Mouse (Mus musculus) brain, adult 10 weeks (tissue): ENCODE measurements around the gene Slc8b1. TPM values are rescaled to one million over a fixed set of nuclear protein-coding genes. Genes with fewer than 3 reads are reported as not detected.

Source experiments
- polyA plus RNA-seq: library from polyadenylated mRNA; stranded (reverse); fragments of 350-450 nt; fragmentation: Illumina TruSeq; extraction: RNeasy Lipid Tissue Mini Kit (QIAGEN cat#74804); gene quantifications from one replicate; pipeline ENCODE4 v1.2.3, GENCODE M21; 2015; ENCODE audit warnings: low read depth, low replicate concordance

Gene Slc8b1
- 4.3 TPM for polyA plus RNA-seq

GRCm38 (mm10) chr5:120510982-120511642 is at the start of gene Slc8b1:
Gene Slc8b1, plus strand, starts transcription at chr5:120511168.

GRCm38 (mm10) chr5:120472770-120473169 is 38.2 kb upstream of the Slc8b1 start, which contains the start of gene Sdsl:
Gene Sdsl, minus strand, starts transcription at chr5:120472810.

GRCm38 (mm10) chr5:120476296-120476695 is 34.7 kb upstream of the Slc8b1 start, which contains the start of gene Sds:
Gene Sds, plus strand, starts transcription at chr5:120476526.

DNA sequence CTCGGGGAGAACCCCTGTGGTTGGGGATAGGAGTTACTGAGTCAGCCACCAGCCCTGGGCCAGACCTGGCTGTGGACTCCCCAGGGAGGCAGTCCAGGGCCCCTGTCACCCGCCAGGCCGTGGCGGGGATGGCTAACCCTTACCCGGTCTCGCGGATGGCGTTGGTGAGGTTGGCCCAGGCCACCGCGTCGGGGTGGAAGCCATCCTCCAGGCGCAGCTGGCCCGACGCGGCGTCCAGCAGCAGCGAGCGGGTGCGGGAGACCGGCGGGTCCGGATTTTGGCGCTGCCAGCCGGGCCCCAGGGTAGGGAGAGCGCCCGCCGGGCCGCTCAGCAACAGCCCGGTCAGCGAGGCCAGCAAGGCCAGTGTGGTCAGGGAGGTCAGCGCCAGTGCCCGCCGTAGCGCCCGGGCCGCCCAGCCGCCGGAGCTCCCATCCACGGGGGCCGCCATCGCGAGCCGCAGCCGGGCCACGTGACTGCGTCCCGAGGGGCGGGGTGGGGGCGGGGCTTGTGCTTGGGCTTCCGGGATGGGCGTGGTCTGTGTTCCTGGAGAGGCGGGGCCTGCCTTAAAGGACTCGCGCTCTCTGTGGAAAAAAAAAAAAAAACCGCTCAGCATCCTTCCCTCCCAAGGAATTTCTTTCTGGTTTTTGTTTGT is 7.7 kb upstream of the Slc8b1 start, which contains the start of gene Plbd2:
Gene Plbd2 (minus strand): TSS at position 482 of the 652 bp plus-strand sequence.

Other genes starting within 250 kb of the Slc8b1 start
- gene Lhx5, start 79.5 kb upstream of the Slc8b1 start, polyA plus RNA-seq, result 0.97 TPM
- 3.6 TPM for gene Sdsl, start 38.4 kb upstream of the Slc8b1 start, polyA plus RNA-seq
- 0.39 TPM for gene Sds, start 34.6 kb upstream of the Slc8b1 start, polyA plus RNA-seq
- 38.9 TPM for gene Plbd2, start 7.5 kb upstream of the Slc8b1 start, polyA plus RNA-seq
- 20.2 TPM for gene Tpcn1, start 77.5 kb downstream of the Slc8b1 start, polyA plus RNA-seq
- 1.6 TPM for gene Iqcd, start 77.8 kb downstream of the Slc8b1 start, polyA plus RNA-seq
- 38.2 TPM for gene Rita1, start 101.4 kb downstream of the Slc8b1 start, polyA plus RNA-seq
- gene Ddx54, start 101.6 kb downstream of the Slc8b1 start, polyA plus RNA-seq, result 21.0 TPM
- gene Cfap73, start 123.1 kb downstream of the Slc8b1 start, polyA plus RNA-seq, result not detected
- 49.7 TPM for gene Rasal1, start 137.6 kb downstream of the Slc8b1 start, polyA plus RNA-seq
- gene Dtx1, start 200.8 kb downstream of the Slc8b1 start, polyA plus RNA-seq, result 47.7 TPM
- gene Oas2, start 238.7 kb downstream of the Slc8b1 start, polyA plus RNA-seq, result 0.51 TPM